Mouse (Mus musculus) limb, embryonic 14.5 days (tissue): Measurements from ENCODE around the gene Gas2. TPM values are rescaled to one million over a fixed set of nuclear protein-coding genes. Genes with fewer than 3 reads are reported as not detected.

Experiments
- ATAC-seq: fragments of 200-750 bp; cut with Nextera tagmentation; 2 replicates; pipeline ENCODE4 v1.8.0; 2017; ENCODE audit warnings: low read depth, moderate number of reproducible peaks, moderate TSS enrichment; ENCODE audit not compliant: low FRiP score
- DNase-seq: peaks from one replicate; pipeline ENCODE4 v3.0.0-alpha.2; 2015; ENCODE audit warnings: low spot score
- H3K27ac ChIP-seq: fragments of 300-500 bp; sonication (generic); replicated peaks from 2 replicates; pipeline ENCODE4 v1.5.1; 2014; ENCODE audit warnings: low read depth, mild to moderate bottlenecking, low read length, moderate library complexity, mixed read lengths
- H3K27me3 ChIP-seq: fragments of 300-500 bp; sonication (generic); 2 replicates; pipeline ENCODE4 v1.6.1; 2014; ENCODE audit warnings: low read length, mixed read lengths; ENCODE audit not compliant: control insufficient read depth, insufficient read depth
- H3K36me3 ChIP-seq: fragments of 300-500 bp; sonication (generic); 2 replicates; pipeline ENCODE4 v1.6.1; 2014; ENCODE audit warnings: mild to moderate bottlenecking, low read length, moderate library complexity, mixed read lengths; ENCODE audit not compliant: control insufficient read depth, insufficient read depth
- H3K4me1 ChIP-seq: fragments of 300-500 bp; sonication (generic); 2 replicates; pipeline ENCODE4 v1.6.1; 2014; ENCODE audit warnings: antibody characterized with exemption, low read length, mixed read lengths; ENCODE audit not compliant: control insufficient read depth, insufficient read depth
- H3K4me2 ChIP-seq: fragments of 300-500 bp; sonication (generic); replicated peaks from 2 replicates; pipeline ENCODE4 v1.6.1; 2014; ENCODE audit warnings: low read depth, mild to moderate bottlenecking, low read length, moderate library complexity; ENCODE audit not compliant: severe bottlenecking
- H3K4me3 ChIP-seq: fragments of 300-500 bp; sonication (generic); replicated peaks from 2 replicates; pipeline ENCODE4 v1.5.1; 2014; ENCODE audit warnings: low read length
- H3K9ac ChIP-seq: fragments of 300-500 bp; sonication (generic); 2 replicates; pipeline ENCODE4 v1.6.1; 2014; ENCODE audit warnings: mild to moderate bottlenecking, low read depth, low read length, moderate library complexity; ENCODE audit not compliant: severe bottlenecking
- H3K9me3 ChIP-seq: fragments of 300-500 bp; sonication (generic); 2 replicates; pipeline ENCODE4 v1.6.1; 2016; ENCODE audit warnings: low read length; ENCODE audit not compliant: control insufficient read depth
- POLR2A ChIP-seq: fragments of 200-500 bp; IDR thresholded peaks from 2 replicates; pipeline ENCODE4 v1.8.0; 2012; ENCODE audit warnings: inconsistent platforms, mild to moderate bottlenecking, moderate library complexity, borderline replicate concordance; ENCODE audit not compliant: insufficient read depth, insufficient read length; ENCODE audit errors: extremely low read depth
- WGBS: fragments of 180-500 bp; shearing (Covaris S2); extraction: QIAGEN DNeasy Blood & Tissue Kit; methylation state at CpG from one replicate; pipeline ENCODE4 v1.1.7; 2014; 5-methylcytosine and 5-hydroxymethylcytosine counted together
- polyA plus RNA-seq, 2 experiments: library from polyadenylated mRNA; depleted of rRNA in 1 of 2; stranded (reverse) in 1 of 2; unstranded in 1 of 2; fragments of >200 nt; fragmentation: Nextera tagmentation in 1 of 2; extraction: Ambion mirVana in 1 of 2; gene quantifications; 2 replicates each; pipeline versions ENCODE4 v1.2.1 to v1.2.3; 2012 to 2014

The Gas2 gene
- polyA plus RNA-seq, 2 experiments, result 178 to 211 TPM

GRCm38 (mm10) chr7:51892224-51892965 is 30.6 kb downstream of the Gas2 start:
- no peak overlapping the region for H3K9ac ChIP-seq
- H3K27me3 ChIP-seq, result no peaks in the 10 kb centered on the region
- H3K27ac ChIP-seq, result no peak overlapping the region
- H3K4me2 ChIP-seq, result no peak overlapping the region
- H3K4me3 ChIP-seq, result no peak overlapping the region
- no peak for TF ChIP-seq POLR2A
- H3K36me3 ChIP-seq, result peaks cover 30% of the 10 kb centered on the region
- WGBS, result 84% methylated on average over 1 of the region's 1 CpGs
- no peaks in the 10 kb centered on the region for H3K9me3 ChIP-seq
- ATAC-seq (no peak), DNase-seq (no peak)
- H3K4me1 ChIP-seq, result peaks cover 29% of the 10 kb centered on the region

- no peak overlapping the region for H3K4me3 ChIP-seq
- no peak overlapping the region for H3K27ac ChIP-seq
- H3K4me2 ChIP-seq, result no peak overlapping the region
- no peak for DNase-seq
- H3K27me3 ChIP-seq, result no peaks in the 10 kb centered on the region
- no peak for ATAC-seq
- no peaks in the 10 kb centered on the region for H3K9me3 ChIP-seq
- H3K4me1 ChIP-seq, result peaks cover 25% of the 10 kb centered on the region
- H3K9ac ChIP-seq, result no peak overlapping the region
- H3K36me3 ChIP-seq, result peaks cover 28% of the 10 kb centered on the region
- TF ChIP-seq POLR2A, result no peak
- 82% methylated on average over 4 of the region's 4 CpGs for WGBS
Observed at GRCm38 (mm10) chr7:51893008-51893407, 31.2 kb downstream of the Gas2 start.

GRCm38 (mm10) chr7:51894133-51894801 is 32.5 kb downstream of the Gas2 start:
- no peak overlapping the region; the same call in none of the 2 replicates for H3K27ac ChIP-seq
- WGBS, result 25% methylated on average over 4 of the region's 4 CpGs
- no peak overlapping the region for H3K4me2 ChIP-seq

GRCm38 (mm10) chr7:51894939-51895338 is 33.1 kb downstream of the Gas2 start:
- H3K4me3 ChIP-seq, result no peak overlapping the region
- no peak for DNase-seq
- peaks cover 17% of the 10 kb centered on the region for H3K4me1 ChIP-seq
- peak overlapping the region; percentile 58 for H3K27ac ChIP-seq
- TF ChIP-seq POLR2A, result no peak
- H3K9ac ChIP-seq, result no peak overlapping the region
- WGBS, result 28% methylated on average over 2 of the region's 2 CpGs
- ATAC-seq, result peak; percentile 48
- H3K36me3 ChIP-seq, result peaks cover 25% of the 10 kb centered on the region
- no peak overlapping the region for H3K4me2 ChIP-seq
- no peaks in the 10 kb centered on the region for H3K27me3 ChIP-seq
- H3K9me3 ChIP-seq, result no peaks in the 10 kb centered on the region

More at GRCm38 (mm10) chr7:51894133-51894801, 32.5 kb downstream of the Gas2 start:
- ATAC-seq (peak; percentile 91), DNase-seq (peak; percentile 76)
- no peak overlapping the region for H3K4me3 ChIP-seq
- H3K9me3 ChIP-seq, result no peaks in the 10 kb centered on the region
- no peaks in the 10 kb centered on the region for H3K27me3 ChIP-seq
- H3K36me3 ChIP-seq, result peaks cover 22% of the 10 kb centered on the region
- TF ChIP-seq POLR2A, result no peak
- peaks cover 17% of the 10 kb centered on the region for H3K4me1 ChIP-seq
- no peak overlapping the region for H3K9ac ChIP-seq

- no peaks in the 10 kb centered on the region for H3K27me3 ChIP-seq
- no peak for TF ChIP-seq POLR2A
- H3K27ac ChIP-seq, result no peak overlapping the region
- no peaks in the 10 kb centered on the region for H3K9me3 ChIP-seq
- H3K36me3 ChIP-seq, result peaks cover 14% of the 10 kb centered on the region
- no peak overlapping the region for H3K9ac ChIP-seq
- 48% methylated on average over 6 of the region's 6 CpGs for WGBS
- DNase-seq, result no peak
- no peak overlapping the region for H3K4me2 ChIP-seq
- no peak overlapping the region for H3K4me3 ChIP-seq
- ATAC-seq, result no peak
- H3K4me1 ChIP-seq, result peaks cover 10% of the 10 kb centered on the region
Observed at GRCm38 (mm10) chr7:51899066-51899465, 37.3 kb downstream of the Gas2 start.
